Mouse (Mus musculus) heart, embryonic 13.5 days (tissue): Measurements from ENCODE around the gene Egflam. TPM values are rescaled to one million over a fixed set of nuclear protein-coding genes. Genes with fewer than 3 reads are reported as not detected.

Experiments used
- ATAC-seq: fragments of 200-750 bp; cut with Nextera tagmentation; 2 replicates; pipeline ENCODE4 v1.8.0; 2017; ENCODE audit warnings: moderate TSS enrichment; ENCODE audit not compliant: insufficient number of reproducible peaks, low FRiP score, low TSS enrichment; ENCODE audit errors: extremely low read depth
- H3K27ac ChIP-seq: fragments of 300-500 bp; sonication (generic); replicated peaks from 2 replicates; pipeline ENCODE4 v1.5.1; 2015; ENCODE audit warnings: moderate library complexity, mild to moderate bottlenecking, inconsistent platforms
- H3K27me3 ChIP-seq: fragments of 300-500 bp; sonication (generic); replicated peaks from 2 replicates; pipeline ENCODE4 v1.6.1; 2015; ENCODE audit warnings: mild to moderate bottlenecking, inconsistent platforms
- H3K36me3 ChIP-seq: fragments of 300-500 bp; sonication (generic); 2 replicates; pipeline ENCODE4 v1.6.1; 2015; ENCODE audit warnings: mild to moderate bottlenecking, inconsistent platforms
- H3K4me1 ChIP-seq: fragments of 300-500 bp; sonication (generic); 2 replicates; pipeline ENCODE4 v1.6.1; 2015; ENCODE audit warnings: inconsistent platforms
- H3K4me2 ChIP-seq: fragments of 300-500 bp; sonication (generic); 2 replicates; pipeline ENCODE4 v1.6.1; 2015; ENCODE audit warnings: inconsistent platforms, mild to moderate bottlenecking, moderate library complexity
- H3K4me3 ChIP-seq: fragments of 300-500 bp; sonication (generic); 2 replicates; pipeline ENCODE4 v1.5.1; 2015; ENCODE audit warnings: moderate library complexity, mild to moderate bottlenecking, inconsistent platforms
- H3K9ac ChIP-seq: fragments of 300-500 bp; sonication (generic); 2 replicates; pipeline ENCODE4 v1.6.1; 2015; ENCODE audit warnings: inconsistent platforms, mild to moderate bottlenecking, moderate library complexity
- H3K9me3 ChIP-seq: fragments of 300-500 bp; sonication (generic); 2 replicates; pipeline ENCODE4 v1.6.1; 2016; ENCODE audit warnings: inconsistent platforms
- WGBS: fragments of 180-500 bp; shearing (Covaris S2); methylation state at CpG from one replicate; pipeline ENCODE4 v1.1.7; 2015; ENCODE audit warnings: mixed read lengths; 5-methylcytosine and 5-hydroxymethylcytosine counted together
- polyA plus RNA-seq: library from polyadenylated mRNA; unstranded; fragments of >200 nt; fragmentation: Nextera tagmentation; extraction: Ambion mirVana; gene quantifications from 2 replicates; pipeline ENCODE4 v1.2.1, GENCODE M21; 2015

The Egflam gene
- polyA plus RNA-seq, 1 experiment from 2014 or later: 10.3 TPM

DNA sequence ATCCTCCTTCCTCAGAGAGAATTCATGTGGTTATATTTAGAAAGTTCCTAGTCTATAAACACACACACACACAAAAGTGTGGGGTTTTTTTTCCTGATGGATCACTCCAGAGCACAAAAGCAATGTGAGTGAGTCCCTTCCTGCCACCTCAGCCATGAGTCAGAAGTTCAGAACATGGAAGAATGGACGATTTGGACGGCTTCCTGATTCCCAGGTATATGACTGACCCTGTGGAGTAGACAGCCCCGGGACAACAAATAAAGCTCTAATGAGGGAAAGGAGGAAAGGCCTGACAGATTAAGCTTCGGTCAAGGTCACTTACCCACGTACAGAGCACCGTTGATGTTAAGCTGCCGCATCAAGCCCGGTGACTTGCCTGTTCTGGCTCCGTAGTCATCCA is 190.0 kb downstream of the Egflam start:
- Histone ChIP-seq H3K4me1 (peaks cover 42% of the 10 kb centered on the region), H3K36me3 (peaks cover 5% of the 10 kb centered on the region), H3K9me3 (no peaks in the 10 kb centered on the region), H3K4me3 (no peak overlapping the region), H3K4me2 (no peak overlapping the region), H3K27ac (peak overlapping the region; percentile 43), H3K27me3 (no peaks in the 10 kb centered on the region), H3K9ac (no peak overlapping the region)
- ATAC-seq: no peak
- WGBS: 65% methylated on average over 9 of the region's 9 CpGs

- H3K4me3 ChIP-seq: no peak overlapping the region
- H3K9ac ChIP-seq: no peak overlapping the region
- no peaks in the 10 kb centered on the region for H3K9me3 ChIP-seq
- no peaks in the 10 kb centered on the region for H3K27me3 ChIP-seq
- H3K27ac ChIP-seq: no peak overlapping the region
- no peak overlapping the region for H3K4me2 ChIP-seq
- peaks cover 48% of the 10 kb centered on the region for H3K4me1 ChIP-seq
- no peak for ATAC-seq
- 83% methylated on average over 7 of the region's 7 CpGs for WGBS
- peaks cover 5% of the 10 kb centered on the region for H3K36me3 ChIP-seq
These were observed 190.9 kb downstream of the Egflam start for GRCm38 (mm10) chr15:7207292-7207691.

DNA sequence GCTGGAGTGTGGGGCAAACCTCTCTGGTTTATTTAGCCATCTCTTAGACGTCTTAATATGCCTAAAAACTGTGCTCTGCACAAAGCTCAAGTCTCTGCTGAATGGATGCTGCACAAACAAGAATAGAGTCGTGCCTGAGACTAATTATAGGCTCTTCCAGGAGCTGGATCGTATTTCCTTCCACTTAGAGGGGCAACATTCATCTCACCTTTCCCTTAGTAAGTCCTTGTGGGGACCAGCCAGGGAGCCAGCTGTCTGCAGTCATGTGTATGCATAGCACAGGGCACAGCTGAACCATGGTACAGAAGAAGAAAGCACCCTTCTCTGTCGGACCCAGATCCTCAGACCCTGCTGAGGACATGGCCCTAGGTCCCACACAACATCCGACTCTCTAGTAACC is 192.1 kb downstream of the Egflam start:
- Histone ChIP-seq H3K4me1 (peaks cover 60% of the 10 kb centered on the region), H3K36me3 (peaks cover 5% of the 10 kb centered on the region), H3K9ac (peak overlapping the region; percentile 61), H3K4me3 (no peak overlapping the region), H3K9me3 (no peaks in the 10 kb centered on the region), H3K27ac (peak overlapping the region; percentile 75), H3K4me2 (0 out of 2 replicates have a peak overlapping the region, but pooled peaks have one; percentile 11), H3K27me3 (no peaks in the 10 kb centered on the region)
- ATAC-seq: peak; percentile 47; the same call in 1 of the 2 replicates
- 39% methylated on average over 5 of the region's 5 CpGs for WGBS

DNA sequence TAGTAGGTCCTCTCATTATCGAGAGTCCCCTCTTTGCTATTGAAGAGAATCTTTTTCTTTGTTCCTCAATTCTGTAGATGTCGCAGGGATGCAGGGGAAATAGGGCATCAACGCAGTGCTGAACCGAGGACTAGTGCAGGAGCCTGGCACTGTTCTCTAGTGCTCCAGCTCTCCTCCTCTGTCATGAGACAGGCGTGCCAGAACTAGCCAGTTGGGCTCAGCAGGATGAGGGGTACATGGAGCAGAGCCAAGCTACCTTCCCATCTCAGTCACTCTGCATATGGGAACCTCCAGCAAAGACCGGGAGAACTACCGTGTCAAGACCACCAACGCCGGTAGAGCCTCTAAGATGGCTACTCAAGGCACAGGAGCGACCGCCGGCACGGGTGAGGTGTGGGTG is 193.3 kb downstream of the Egflam start:
- no peak overlapping the region for H3K9ac ChIP-seq
- H3K4me3 ChIP-seq: no peak overlapping the region
- peak overlapping the region; percentile 75; the same call in 1 of the 2 replicates for H3K27ac ChIP-seq
- no peaks in the 10 kb centered on the region for H3K27me3 ChIP-seq
- H3K4me1 ChIP-seq: peaks cover 70% of the 10 kb centered on the region
- no peak for ATAC-seq
- H3K9me3 ChIP-seq: no peaks in the 10 kb centered on the region
- peaks cover 5% of the 10 kb centered on the region for H3K36me3 ChIP-seq
- WGBS: 87% methylated on average over 13 of the region's 13 CpGs
- no peak overlapping the region for H3K4me2 ChIP-seq

GRCm38 (mm10) chr15:7203606-7204330 is 194.4 kb downstream of the Egflam start:
- no peak overlapping the region for H3K4me2 ChIP-seq
- H3K27me3 ChIP-seq: no peaks in the 10 kb centered on the region
- H3K9me3 ChIP-seq: no peaks in the 10 kb centered on the region
- H3K36me3 ChIP-seq: peaks cover 5% of the 10 kb centered on the region
- H3K4me3 ChIP-seq: no peak overlapping the region
- 0 out of 2 replicates have a peak overlapping the region, but pooled peaks have one; percentile 11 for H3K9ac ChIP-seq
- 48% methylated on average over 9 of the region's 9 CpGs for WGBS
- H3K27ac ChIP-seq: peak overlapping the region; percentile 66
- H3K4me1 ChIP-seq: peaks cover 75% of the 10 kb centered on the region
- no peak for ATAC-seq

GRCm38 (mm10) chr15:7202981-7203380 is 195.2 kb downstream of the Egflam start:
- no peak overlapping the region for H3K9ac ChIP-seq
- H3K4me1 ChIP-seq: peaks cover 72% of the 10 kb centered on the region
- H3K27ac ChIP-seq: 0 out of 2 replicates have a peak overlapping the region, but pooled peaks have one; percentile 66
- ATAC-seq: no peak
- H3K4me2 ChIP-seq: no peak overlapping the region
- peaks cover 5% of the 10 kb centered on the region for H3K36me3 ChIP-seq
- H3K9me3 ChIP-seq: no peaks in the 10 kb centered on the region
- no peaks in the 10 kb centered on the region for H3K27me3 ChIP-seq
- H3K4me3 ChIP-seq: no peak overlapping the region
- 87% methylated on average over 5 of the region's 5 CpGs for WGBS

DNA sequence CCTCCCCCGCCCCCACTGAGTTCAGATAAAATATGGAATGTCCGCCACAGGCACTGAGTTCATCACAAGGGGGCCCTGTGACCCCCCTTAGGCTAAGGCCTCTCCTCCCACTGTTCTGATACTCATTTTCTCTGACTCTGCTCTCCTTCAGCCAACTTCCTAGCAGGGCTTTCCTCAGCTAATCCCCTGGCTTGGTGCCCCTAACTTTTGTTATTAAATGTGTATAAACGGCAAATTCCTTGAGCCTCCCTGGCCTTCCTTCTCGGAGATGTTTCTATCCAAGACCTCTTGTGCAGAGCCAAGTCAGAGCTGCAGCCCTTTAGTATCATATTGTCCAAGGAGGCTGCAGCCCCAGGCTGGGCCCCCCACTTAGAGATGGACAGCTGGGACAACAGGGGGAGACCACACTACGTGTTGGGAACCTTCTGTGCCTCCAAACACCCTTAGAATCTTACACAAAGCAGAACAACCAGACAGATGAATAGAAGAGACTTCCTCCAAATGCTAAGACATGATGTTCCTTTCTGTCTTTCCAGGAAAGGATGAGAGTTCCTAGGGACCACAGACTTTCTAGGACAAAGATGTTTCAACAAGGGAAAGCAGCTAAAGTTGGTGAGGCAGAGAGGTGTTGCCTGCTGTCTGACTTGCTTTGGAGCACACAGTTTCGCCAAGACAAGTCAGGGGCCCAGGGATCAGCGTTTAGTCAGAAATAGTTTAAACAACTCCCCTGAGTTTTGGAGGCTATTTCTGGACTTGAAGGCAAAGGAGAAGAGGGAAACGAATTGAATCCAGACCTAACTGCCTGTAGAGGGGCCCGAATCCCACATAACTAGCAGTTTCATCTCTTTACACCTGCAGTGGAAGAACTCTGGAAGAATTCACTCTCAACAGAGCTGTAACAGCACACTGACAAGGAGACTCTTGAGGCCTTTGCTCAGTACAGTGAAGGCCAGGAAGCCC is 196.5 kb downstream of the Egflam start:
- no peak overlapping the region for H3K4me3 ChIP-seq
- H3K4me1 ChIP-seq: peaks cover 70% of the 10 kb centered on the region
- 32% methylated on average over 9 of the region's 9 CpGs for WGBS
- H3K36me3 ChIP-seq: no peaks in the 10 kb centered on the region
- no peak for ATAC-seq
- H3K9ac ChIP-seq: peak overlapping the region; percentile 54
- no peaks in the 10 kb centered on the region for H3K9me3 ChIP-seq
- H3K27me3 ChIP-seq: no peaks in the 10 kb centered on the region
- no peak overlapping the region for H3K4me2 ChIP-seq
- peak overlapping the region; percentile 86 for H3K27ac ChIP-seq

- ATAC-seq: no peak
- no peaks in the 10 kb centered on the region for H3K27me3 ChIP-seq
- peaks cover 60% of the 10 kb centered on the region for H3K4me1 ChIP-seq
These were observed 197.9 kb downstream of the Egflam start for GRCm38 (mm10) chr15:7200286-7200685.

GRCm38 (mm10) chr15:7198816-7199215 is 199.4 kb downstream of the Egflam start:
- H3K4me2 ChIP-seq: no peak overlapping the region
- no peak overlapping the region for H3K27ac ChIP-seq
- no peaks in the 10 kb centered on the region for H3K36me3 ChIP-seq
- H3K4me1 ChIP-seq: peaks cover 60% of the 10 kb centered on the region
- H3K9ac ChIP-seq: no peak overlapping the region
- no peaks in the 10 kb centered on the region for H3K9me3 ChIP-seq
- ATAC-seq: no peak; the same call in 1 of the 2 replicates
- H3K4me3 ChIP-seq: no peak overlapping the region
- 44% methylated on average over 2 of the region's 2 CpGs for WGBS
- no peaks in the 10 kb centered on the region for H3K27me3 ChIP-seq

More at GRCm38 (mm10) chr15:7200286-7200685, 197.9 kb downstream of the Egflam start:
- no peak overlapping the region for H3K4me3 ChIP-seq
- no peak overlapping the region for H3K9ac ChIP-seq
- 51% methylated on average over 6 of the region's 6 CpGs for WGBS
- H3K27ac ChIP-seq: no peak overlapping the region
- no peaks in the 10 kb centered on the region for H3K9me3 ChIP-seq
- H3K36me3 ChIP-seq: no peaks in the 10 kb centered on the region
- no peak overlapping the region for H3K4me2 ChIP-seq

GRCm38 (mm10) chr15:7197652-7198445 is 200.3 kb downstream of the Egflam start:
- H3K36me3 ChIP-seq: peaks cover 7% of the 10 kb centered on the region; the same call in 1 of the 2 replicates
- H3K9me3 ChIP-seq: no peaks in the 10 kb centered on the region
- H3K4me2 ChIP-seq: no peak overlapping the region
- WGBS: 77% methylated on average over 3 of the region's 3 CpGs
- no peaks in the 10 kb centered on the region for H3K27me3 ChIP-seq
- H3K9ac ChIP-seq: no peak overlapping the region
- H3K27ac ChIP-seq: no peak overlapping the region
- H3K4me3 ChIP-seq: no peak overlapping the region
- no peak for ATAC-seq
- peaks cover 58% of the 10 kb centered on the region for H3K4me1 ChIP-seq
